Mouse (Mus musculus): Measurements from ENCODE around the gene Aldh5a1. TPM values are rescaled to one million over a fixed set of nuclear protein-coding genes. Genes with fewer than 3 reads are reported as not detected.

Aldh5a1 gene
- polyA plus RNA-seq, 1 experiment: 1.1 TPM

- H3K4me3 ChIP-seq (ENCODE audit: insufficient read depth, poor library complexity, severe bottlenecking): no peak overlapping the region
- no peaks in the 10 kb centered on the region for H3K79me3 ChIP-seq (ENCODE audit: low read depth)
- H3K79me2 ChIP-seq (ENCODE audit: control insufficient read depth, insufficient read depth): no peaks in the 10 kb centered on the region
- H3K36me3 ChIP-seq (ENCODE audit: control insufficient read depth, insufficient read depth): no peaks in the 10 kb centered on the region
- no peaks in the 10 kb centered on the region for H3K27me3 ChIP-seq (ENCODE audit: control insufficient read depth, insufficient read depth, insufficient read length)
- H3ac ChIP-seq (ENCODE audit: control insufficient read depth, insufficient read length, low read depth): no peak overlapping the region
- TF ChIP-seq MYOD1 (IDR thresholded peaks at IDR 0.05; ENCODE audit: control insufficient read depth, insufficient read length, low read depth) (no peak), MYOG (IDR thresholded peaks at IDR 0.05; ENCODE audit: control insufficient read depth, extremely low read depth, insufficient read length) (no peak), CEBPB (IDR thresholded peaks at IDR 0.05; ENCODE audit: low read depth) (no peak), MAX (IDR thresholded peaks at IDR 0.05) (no peak), FOSL1 (IDR thresholded peaks at IDR 0.05; ENCODE audit: insufficient read depth, low read length, poor library complexity, severe bottlenecking) (no peak), USF1 (IDR thresholded peaks at IDR 0.05; ENCODE audit: low read depth) (no peak), CTCF (IDR thresholded peaks at IDR 0.05; ENCODE audit: control insufficient read depth, insufficient read depth, insufficient read length) (no peak)
Measured at GRCm38 (mm10) chr13:24965846-24966201, 28.4 kb upstream of the Aldh5a1 start.

GRCm38 (mm10) chr13:24965130-24965845 is 27.8 kb upstream of the Aldh5a1 start:
- H3K36me3 ChIP-seq (ENCODE audit: control insufficient read depth, insufficient read depth): no peaks in the 10 kb centered on the region
- TF ChIP-seq USF1 (IDR thresholded peaks at IDR 0.05; ENCODE audit: low read depth) (peak; percentile 25), MAX (IDR thresholded peaks at IDR 0.05) (no peak)
- H3K79me2 ChIP-seq (ENCODE audit: control insufficient read depth, insufficient read depth): no peaks in the 10 kb centered on the region
- H3K27me3 ChIP-seq (ENCODE audit: control insufficient read depth, insufficient read depth, insufficient read length): no peaks in the 10 kb centered on the region
- no peak overlapping the region for H3K4me3 ChIP-seq (ENCODE audit: insufficient read depth, poor library complexity, severe bottlenecking)
- no peak overlapping the region for H3ac ChIP-seq (ENCODE audit: control insufficient read depth, insufficient read length, low read depth)
- no peaks in the 10 kb centered on the region for H3K79me3 ChIP-seq (ENCODE audit: low read depth)

GRCm38 (mm10) chr13:24962119-24962518 is 24.7 kb upstream of the Aldh5a1 start:
- TF ChIP-seq CTCF (IDR thresholded peaks at IDR 0.05; ENCODE audit: control insufficient read depth, insufficient read depth, insufficient read length) (no peak), FOSL1 (IDR thresholded peaks at IDR 0.05; ENCODE audit: insufficient read depth, low read length, poor library complexity, severe bottlenecking) (no peak), USF1 (IDR thresholded peaks at IDR 0.05; ENCODE audit: low read depth) (no peak), MYOG (IDR thresholded peaks at IDR 0.05; ENCODE audit: control insufficient read depth, extremely low read depth, insufficient read length) (no peak), MYOD1 (IDR thresholded peaks at IDR 0.05; ENCODE audit: control insufficient read depth, insufficient read length, low read depth) (no peak), CEBPB (IDR thresholded peaks at IDR 0.05; ENCODE audit: low read depth) (no peak), MAX (IDR thresholded peaks at IDR 0.05) (no peak)
- H3ac ChIP-seq (ENCODE audit: control insufficient read depth, insufficient read length, low read depth): no peak overlapping the region
- no peaks in the 10 kb centered on the region for H3K36me3 ChIP-seq (ENCODE audit: control insufficient read depth, insufficient read depth)
- no peaks in the 10 kb centered on the region for H3K79me2 ChIP-seq (ENCODE audit: control insufficient read depth, insufficient read depth)
- H3K79me3 ChIP-seq (ENCODE audit: low read depth): no peaks in the 10 kb centered on the region
- no peak overlapping the region for H3K4me3 ChIP-seq (ENCODE audit: insufficient read depth, poor library complexity, severe bottlenecking)
- no peaks in the 10 kb centered on the region for H3K27me3 ChIP-seq (ENCODE audit: control insufficient read depth, insufficient read depth, insufficient read length)

GRCm38 (mm10) chr13:24960084-24960483 is 22.6 kb upstream of the Aldh5a1 start:
- no peaks in the 10 kb centered on the region for H3K79me2 ChIP-seq (ENCODE audit: control insufficient read depth, insufficient read depth)
- no peaks in the 10 kb centered on the region for H3K79me3 ChIP-seq (ENCODE audit: low read depth)
- H3K27me3 ChIP-seq (ENCODE audit: control insufficient read depth, insufficient read depth, insufficient read length): peaks cover 3% of the 10 kb centered on the region
- no peak overlapping the region for H3ac ChIP-seq (ENCODE audit: control insufficient read depth, insufficient read length, low read depth)
- TF ChIP-seq CTCF (IDR thresholded peaks at IDR 0.05; ENCODE audit: control insufficient read depth, insufficient read depth, insufficient read length): no peak
- TF ChIP-seq MAX (IDR thresholded peaks at IDR 0.05): no peak
- TF ChIP-seq USF1 (IDR thresholded peaks at IDR 0.05; ENCODE audit: low read depth): no peak
- no peak for TF ChIP-seq MYOG (IDR thresholded peaks at IDR 0.05; ENCODE audit: control insufficient read depth, extremely low read depth, insufficient read length)
- no peak for TF ChIP-seq CEBPB (IDR thresholded peaks at IDR 0.05; ENCODE audit: low read depth)
- no peak for TF ChIP-seq FOSL1 (IDR thresholded peaks at IDR 0.05; ENCODE audit: insufficient read depth, low read length, poor library complexity, severe bottlenecking)
- no peak for TF ChIP-seq MYOD1 (IDR thresholded peaks at IDR 0.05; ENCODE audit: control insufficient read depth, insufficient read length, low read depth)
- H3K36me3 ChIP-seq (ENCODE audit: control insufficient read depth, insufficient read depth): no peaks in the 10 kb centered on the region
- H3K4me3 ChIP-seq (ENCODE audit: insufficient read depth, poor library complexity, severe bottlenecking): no peak overlapping the region

- no peaks in the 10 kb centered on the region for H3K36me3 ChIP-seq (ENCODE audit: control insufficient read depth, insufficient read depth)
- H3K27me3 ChIP-seq (ENCODE audit: control insufficient read depth, insufficient read depth, insufficient read length): peaks cover 5% of the 10 kb centered on the region
- no peak for TF ChIP-seq CTCF (IDR thresholded peaks at IDR 0.05; ENCODE audit: control insufficient read depth, insufficient read depth, insufficient read length)
- TF ChIP-seq MAX (IDR thresholded peaks at IDR 0.05): no peak
- TF ChIP-seq MYOD1 (IDR thresholded peaks at IDR 0.05; ENCODE audit: control insufficient read depth, insufficient read length, low read depth): no peak
- H3K4me3 ChIP-seq (ENCODE audit: insufficient read depth, poor library complexity, severe bottlenecking): no peak overlapping the region
- H3K79me2 ChIP-seq (ENCODE audit: control insufficient read depth, insufficient read depth): no peaks in the 10 kb centered on the region
- H3K79me3 ChIP-seq (ENCODE audit: low read depth): no peaks in the 10 kb centered on the region
- no peak overlapping the region for H3ac ChIP-seq (ENCODE audit: control insufficient read depth, insufficient read length, low read depth)
Measured at GRCm38 (mm10) chr13:24958671-24959070, 21.2 kb upstream of the Aldh5a1 start.

- no peak for TF ChIP-seq CTCF (IDR thresholded peaks at IDR 0.05; ENCODE audit: control insufficient read depth, insufficient read depth, insufficient read length)
- TF ChIP-seq MAX (IDR thresholded peaks at IDR 0.05): no peak
- Histone ChIP-seq H3ac (ENCODE audit: control insufficient read depth, insufficient read length, low read depth) (no peak overlapping the region), H3K27me3 (ENCODE audit: control insufficient read depth, insufficient read depth, insufficient read length) (peaks cover 5% of the 10 kb centered on the region), H3K4me3 (ENCODE audit: insufficient read depth, poor library complexity, severe bottlenecking) (no peak overlapping the region), H3K79me2 (ENCODE audit: control insufficient read depth, insufficient read depth) (no peaks in the 10 kb centered on the region), H3K79me3 (ENCODE audit: low read depth) (no peaks in the 10 kb centered on the region), H3K36me3 (ENCODE audit: control insufficient read depth, insufficient read depth) (no peaks in the 10 kb centered on the region)
Measured at GRCm38 (mm10) chr13:24955500-24955899, 18.0 kb upstream of the Aldh5a1 start.

All from C2C12 (cell line).